Mouse (Mus musculus): ENCODE measurements around the gene Pappa2. TPM values are rescaled to one million over a fixed set of nuclear protein-coding genes. Genes with fewer than 3 reads are reported as not detected.

Pappa2 gene
- polyA plus RNA-seq (2012): not detected in 2 replicates

GRCm38 (mm10) chr1:158980390-158980789 lies at the start of gene Pappa2:
TSS of gene Pappa2 (minus strand) at chr1:158980490.

